ENCODE assay signal across 24 mouse cellular contexts in the genomic region with DNA sequence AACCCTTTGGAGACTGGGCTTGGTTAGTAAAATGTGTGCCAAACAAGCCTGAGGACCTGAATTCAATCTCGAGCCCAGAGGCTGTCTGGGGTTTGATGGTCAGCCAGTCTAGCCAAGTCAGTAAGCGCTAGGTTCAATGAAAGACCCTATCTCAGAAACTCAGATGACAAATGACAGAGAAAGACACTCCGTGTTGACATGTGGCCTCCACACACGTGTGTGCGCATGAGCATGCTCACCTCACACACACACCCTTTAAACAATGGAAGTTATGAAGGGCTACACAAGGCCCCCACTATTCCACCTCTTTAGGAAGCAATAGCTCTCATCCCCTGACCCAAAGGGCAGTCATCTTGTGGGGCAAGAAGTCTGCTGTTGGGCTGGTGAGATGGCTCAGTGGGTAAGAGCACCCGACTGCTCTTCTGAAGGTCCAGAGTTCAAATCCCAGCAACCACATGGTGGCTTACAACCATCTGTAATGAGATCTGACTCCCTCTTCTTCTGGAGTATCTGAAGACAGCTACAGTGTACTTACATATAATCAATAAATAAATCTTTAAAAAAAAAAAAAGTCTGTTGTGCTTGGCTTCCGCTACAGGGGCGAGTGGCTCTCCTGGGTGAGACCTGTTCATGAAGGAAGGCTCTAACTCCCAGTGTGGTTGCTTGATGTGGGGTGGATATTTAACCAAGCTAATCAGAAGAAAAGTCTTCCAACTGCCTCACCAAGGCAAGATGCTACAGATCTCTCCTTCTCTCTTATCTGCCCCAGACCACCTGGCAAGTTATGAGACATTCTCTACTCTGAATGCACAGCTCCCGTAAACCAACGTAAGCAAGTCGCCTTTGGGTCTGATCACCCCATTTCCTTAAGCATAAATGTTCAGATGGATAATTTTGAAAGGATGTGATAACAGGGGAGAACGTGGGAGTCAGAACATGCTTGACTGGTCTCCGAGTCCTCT. TPM values are rescaled to one million over a fixed set of nuclear protein-coding genes. Genes with fewer than 3 reads are reported as not detected.
DNase-seq lines count a peak whose midpoint lies in the region; ATAC-seq and TF ChIP-seq lines count a peak whose summit lies in the region.
"Had no signal": no experiment of that assay in that cellular context is flagged by ENCODE, and none has a peak within 500 bp of the region (broad histone marks: within the 10 kb centered on the region; RNA-seq: fewer than 3 reads in every experiment).

No protein-coding gene starts in this region.

- H3K36me3 ChIP-seq in liver, embryonic 14.5 days (replicated peaks; ENCODE audit: control insufficient read depth, insufficient read depth, low read depth) = no peaks in the 10 kb centered on the region
- H3K36me3 ChIP-seq: embryonic facial prominence, embryonic 13.5 days; limb, embryonic 10.5 days; midbrain, embryonic 12.5 days had no signal

- H3K27me3 ChIP-seq in liver, embryonic 14.5 days (ENCODE audit: control insufficient read depth, insufficient read depth, low read length) = no peaks in the 10 kb centered on the region
- H3K27me3 ChIP-seq: embryonic facial prominence, embryonic 13.5 days; midbrain, embryonic 12.5 days had no signal

- peak; percentile 62 for ATAC-seq in erythroblast, adult 5-6 weeks (replicated peaks; ENCODE audit: low FRiP score, poor library complexity, severe bottlenecking)
- ATAC-seq in liver, embryonic 14.5 days (ENCODE audit: insufficient read depth) = peak; percentile 92
- ATAC-seq: forebrain, embryonic 14.5 days; hindbrain, postnatal 0 days; intestine, embryonic 16.5 days; lung, postnatal 0 days had no signal

- TF ChIP-seq POLR2A in bone marrow, adult 2 months (IDR thresholded peaks at IDR 0.05; ENCODE audit: borderline replicate concordance, control insufficient read depth, low read depth, low read length) = no peak

- peak in 2 of 3 experiments; percentile 70 to 71 for DNase-seq in liver, embryonic 14.5 days (ENCODE audit: low read depth in 3 of 3, low spot score in 3 of 3)
- DNase-seq in MN1 (ENCODE audit: low spot score) = no peak
- DNase-seq in left cerebral cortex, postnatal 14 days (ENCODE audit: low spot score in 2 of 2) = no peak
- no peak for DNase-seq in embryo, embryonic 10 days (ENCODE audit: low spot score)
- no peak for DNase-seq in right cerebral cortex, postnatal 4 days
- DNase-seq: adrenal gland, postnatal 25 days; cerebellum, adult 11-12 months; cerebellum, postnatal 14 days; embryo, embryonic 11 days; gastrocnemius, postnatal 10 days; kidney, postnatal 36 days; spleen, adult 18-20 months; thymus, postnatal 25 days had no signal

- peaks cover 2% of the 10 kb centered on the region; the same call in 1 of the 2 replicates for H3K4me1 ChIP-seq in bone marrow, adult 2 months (ENCODE audit: control insufficient read depth, insufficient read depth, low read length)
- H3K4me1 ChIP-seq in liver, embryonic 14.5 days (replicated peaks; ENCODE audit: control insufficient read depth in 2 of 2, insufficient read depth in 2 of 2, low read length in 1 of 2) = peaks cover 17 to 18% of the 10 kb centered on the region in 2 experiments
- H3K4me1 ChIP-seq: embryonic facial prominence, embryonic 13.5 days; midbrain, embryonic 12.5 days had no signal

- no peak overlapping the region for H3K4me3 ChIP-seq in bone marrow, adult 2 months (replicated peaks; ENCODE audit: control insufficient read depth, low read depth, low read length)
- H3K4me3 ChIP-seq in liver, embryonic 14.5 days (ENCODE audit: insufficient read depth in 1 of 2, low read depth in 2 of 2, low read length in 2 of 2) = no peak overlapping the region
- H3K4me3 ChIP-seq: embryonic facial prominence, embryonic 13.5 days; limb, embryonic 10.5 days; midbrain, embryonic 12.5 days had no signal

- H3K9ac ChIP-seq in liver, embryonic 14.5 days (replicated peaks) = peak overlapping the region; percentile 31
- H3K9ac ChIP-seq: embryonic facial prominence, embryonic 13.5 days; midbrain, embryonic 12.5 days had no signal

- no peak for TF ChIP-seq CTCF in bone marrow, adult 2 months (IDR thresholded peaks at IDR 0.05; ENCODE audit: control insufficient read depth, insufficient read depth, low read length)
- TF ChIP-seq CTCF in liver, embryonic 14.5 days (IDR thresholded peaks at IDR 0.05; ENCODE audit: low read depth) = no peak

- peak overlapping the region; percentile 48 for H3K4me2 ChIP-seq in liver, embryonic 14.5 days (ENCODE audit: low read depth)
- H3K4me2 ChIP-seq: embryonic facial prominence, embryonic 13.5 days; heart, embryonic 11.5 days; midbrain, embryonic 12.5 days had no signal

- peak overlapping the region; percentile 17; the same call in 1 of the 2 replicates for H3K27ac ChIP-seq in bone marrow, adult 2 months (ENCODE audit: control insufficient read depth, insufficient read depth, low read depth, low read length, poor library complexity)
- peak overlapping the region; percentile 84 for H3K27ac ChIP-seq in liver, embryonic 14.5 days
- H3K27ac ChIP-seq: embryonic facial prominence, embryonic 13.5 days; hindbrain, postnatal 0 days; limb, embryonic 10.5 days; macrophage; midbrain, embryonic 12.5 days had no signal

- peak; percentile 95 for TF ChIP-seq EP300 in liver, embryonic 14.5 days (IDR thresholded peaks at IDR 0.05; ENCODE audit: low read depth)

- H3K9me3 ChIP-seq in liver, embryonic 14.5 days (ENCODE audit: control insufficient read depth, low read length) = no peaks in the 10 kb centered on the region
- H3K9me3 ChIP-seq: embryonic facial prominence, embryonic 13.5 days; limb, embryonic 10.5 days; midbrain, embryonic 12.5 days had no signal

- intact Hi-C loops in left cerebral cortex, postnatal 14 days (cut with DNase I) = no loop called here

- 72% methylated on average over 13 of the region's 13 CpGs for WGBS in bone marrow, adult 2 months
- WGBS in liver, embryonic 14.5 days (ENCODE audit: insufficient replicate concordance) = 37% methylated on average over 13 of the region's 13 CpGs

RNA-seq across cellular contexts. Expression of gene Zfp652, which starts 11.4 kb away (rescaled TPM):
- polyA plus RNA-seq in bone marrow, adult 2 months (2011; ENCODE audit: insufficient read depth, insufficient read length, low replicate concordance, missing spikeins) = 15.3 and 24.5 TPM in 2 replicates
- 15.7 and 16.7 TPM in 2 replicates for total RNA-seq in erythroblast, adult 5-6 weeks (2015; ENCODE audit: low replicate concordance)
- 8.8 and 9.6 TPM in 2 replicates for total RNA-seq in erythroblast, adult 5-6 weeks (2017; ENCODE audit: low replicate concordance)
- 5.3 and 5.4 TPM in 2 replicates for polyA plus RNA-seq in liver, embryonic 14.5 days (2012; rRNA removed)
- 3.2 and 3.7 TPM in 2 replicates for polyA plus RNA-seq in liver, embryonic 14.5 days (2014; fragmentation: Nextera tagmentation; extraction: Ambion mirVana)
- total RNA-seq in left cerebral cortex, postnatal 14 days (2021) = 10 to 100 TPM; 40.3 to 40.6 TPM

RNA-seq across cellular contexts. Expression of gene B130006D01Rik, which starts 22.3 kb away (rescaled TPM):
- 0.41 TPM in 1 of 2 replicates, not detected in the other for polyA plus RNA-seq in bone marrow, adult 2 months (2011; ENCODE audit: insufficient read depth, insufficient read length, low replicate concordance, missing spikeins)
- total RNA-seq in erythroblast, adult 5-6 weeks (2015; ENCODE audit: low replicate concordance) = 0.63 and 2.1 TPM in 2 replicates
- 0.43 TPM in 1 of 2 replicates, not detected in the other for total RNA-seq in erythroblast, adult 5-6 weeks (2017; ENCODE audit: low replicate concordance)
- polyA plus RNA-seq in liver, embryonic 14.5 days (2012; rRNA removed) = 0.09 and 0.11 TPM in 2 replicates
- 0.25 and 0.27 TPM in 2 replicates for polyA plus RNA-seq in liver, embryonic 14.5 days (2014; fragmentation: Nextera tagmentation; extraction: Ambion mirVana)
- total RNA-seq in left cerebral cortex, postnatal 14 days (2021) = 1 to 10 TPM in 1 of 2 experiments, under 1 TPM in 1; 0.99 to 1.1 TPM

RNA-seq across cellular contexts. Expression of gene Phb, which starts 34.3 kb away (rescaled TPM):
- 26.2 and 95.5 TPM in 2 replicates for polyA plus RNA-seq in bone marrow, adult 2 months (2011; ENCODE audit: insufficient read depth, insufficient read length, low replicate concordance, missing spikeins)
- total RNA-seq in erythroblast, adult 5-6 weeks (2015; ENCODE audit: low replicate concordance) = 21.9 and 30.6 TPM in 2 replicates
- total RNA-seq in erythroblast, adult 5-6 weeks (2017; ENCODE audit: low replicate concordance) = 14.2 and 20.3 TPM in 2 replicates
- 90.4 and 124 TPM in 2 replicates for polyA plus RNA-seq in liver, embryonic 14.5 days (2012; rRNA removed)
- polyA plus RNA-seq in liver, embryonic 14.5 days (2014; fragmentation: Nextera tagmentation; extraction: Ambion mirVana) = 148 and 153 TPM in 2 replicates
- total RNA-seq in left cerebral cortex, postnatal 14 days (2021) = 10 to 100 TPM; 82.5 to 86.3 TPM

Comparison
In these comparisons a context has a peak if more than half of its experiments do, and no peak if none do; other contexts are left out.
1. DNase-seq: peak in liver, embryonic 14.5 days (2 of 3); none in MN1 (single experiment), left cerebral cortex, postnatal 14 days (0 of 2), embryo, embryonic 10 days (single experiment) and right cerebral cortex, postnatal 4 days (single experiment).